In the genomic region with DNA sequence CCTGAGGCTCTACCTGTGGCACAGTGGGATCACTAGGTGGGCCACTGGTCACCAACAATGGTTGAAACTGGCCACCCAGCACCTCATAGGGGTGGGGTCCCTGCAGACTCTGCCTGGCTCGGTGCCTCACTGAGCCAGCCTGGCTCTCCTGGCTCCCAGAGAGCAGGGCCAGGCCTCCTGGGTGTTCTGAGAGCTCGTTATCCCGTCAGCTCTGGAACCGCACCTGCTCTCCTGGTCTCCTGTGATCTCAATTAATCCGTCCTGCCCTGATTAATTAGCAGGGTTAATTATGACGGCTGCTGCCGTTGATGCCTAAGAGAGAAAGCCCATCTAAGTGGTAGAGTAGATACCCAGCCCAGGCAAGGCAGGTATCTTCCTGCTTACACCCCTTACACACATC, we compare ENCODE assay signal across 17 mouse cellular contexts.
DNase-seq lines count a peak whose midpoint lies in the region; ATAC-seq and TF ChIP-seq lines count a peak whose summit lies in the region.
"Had no signal": no experiment of that assay in that cellular context is flagged by ENCODE, and none has a peak within 500 bp of the region (broad histone marks: within the 10 kb centered on the region; RNA-seq: fewer than 3 reads in every experiment).

No protein-coding gene starts in this region.

- H3K27ac ChIP-seq in forebrain, embryonic 12.5 days = no peak overlapping the region
- H3K27ac ChIP-seq in forebrain, embryonic 10.5 days = no peak overlapping the region
- no peak overlapping the region for H3K27ac ChIP-seq in hindbrain, embryonic 16.5 days (ENCODE audit: low read depth, low read length)
- H3K27ac ChIP-seq in hindbrain, postnatal 0 days = no peak overlapping the region
- H3K27ac ChIP-seq: forebrain, embryonic 15.5 days; heart, embryonic 10.5 days; intestine, embryonic 15.5 days had no signal

- no peaks in the 10 kb centered on the region for H3K9me3 ChIP-seq in forebrain, embryonic 12.5 days
- H3K9me3 ChIP-seq in forebrain, embryonic 10.5 days = no peaks in the 10 kb centered on the region
- no peaks in the 10 kb centered on the region for H3K9me3 ChIP-seq in hindbrain, embryonic 16.5 days (ENCODE audit: control insufficient read depth, low read length)
- H3K9me3 ChIP-seq in hindbrain, postnatal 0 days (ENCODE audit: low read length) = no peaks in the 10 kb centered on the region
- H3K9me3 ChIP-seq: forebrain, embryonic 15.5 days; heart, embryonic 10.5 days; intestine, embryonic 15.5 days had no signal

- H3K4me2 ChIP-seq in forebrain, embryonic 12.5 days = no peak overlapping the region
- H3K4me2 ChIP-seq in hindbrain, embryonic 16.5 days (ENCODE audit: low read length) = no peak overlapping the region
- no peak overlapping the region for H3K4me2 ChIP-seq in hindbrain, postnatal 0 days (ENCODE audit: low read depth, low read length)
- H3K4me2 ChIP-seq: forebrain, embryonic 15.5 days; intestine, embryonic 15.5 days had no signal

- TF ChIP-seq CTCF in hindbrain, postnatal 0 days (IDR thresholded peaks at IDR 0.05; ENCODE audit: low read depth) = no peak

- no peaks in the 10 kb centered on the region for H3K36me3 ChIP-seq in forebrain, embryonic 12.5 days (replicated peaks)
- no peaks in the 10 kb centered on the region for H3K36me3 ChIP-seq in forebrain, embryonic 10.5 days (replicated peaks)
- no peaks in the 10 kb centered on the region for H3K36me3 ChIP-seq in hindbrain, embryonic 16.5 days (ENCODE audit: control insufficient read depth, insufficient read depth, low read length)
- H3K36me3 ChIP-seq in hindbrain, postnatal 0 days (ENCODE audit: insufficient read depth, low read length) = no peaks in the 10 kb centered on the region
- H3K36me3 ChIP-seq: forebrain, embryonic 15.5 days; heart, embryonic 10.5 days; intestine, embryonic 15.5 days had no signal

- H3K27me3 ChIP-seq in forebrain, embryonic 12.5 days = peaks cover 56% of the 10 kb centered on the region
- H3K27me3 ChIP-seq in forebrain, embryonic 10.5 days (ENCODE audit: poor library complexity, severe bottlenecking) = peaks cover 39% of the 10 kb centered on the region
- no peaks in the 10 kb centered on the region for H3K27me3 ChIP-seq in hindbrain, embryonic 16.5 days (replicated peaks; ENCODE audit: control insufficient read depth, insufficient read depth, low read length)
- no peaks in the 10 kb centered on the region for H3K27me3 ChIP-seq in hindbrain, postnatal 0 days (ENCODE audit: insufficient read depth, low read length)
- H3K27me3 ChIP-seq: intestine, embryonic 15.5 days had no signal

- H3K9ac ChIP-seq in forebrain, embryonic 12.5 days = no peak overlapping the region
- no peak overlapping the region for H3K9ac ChIP-seq in hindbrain, embryonic 16.5 days (ENCODE audit: low read depth, low read length)
- no peak overlapping the region for H3K9ac ChIP-seq in hindbrain, postnatal 0 days (replicated peaks; ENCODE audit: low read length)
- H3K9ac ChIP-seq: forebrain, embryonic 15.5 days; intestine, embryonic 15.5 days had no signal

- peaks cover 9% of the 10 kb centered on the region for H3K4me1 ChIP-seq in forebrain, embryonic 12.5 days
- H3K4me1 ChIP-seq in forebrain, embryonic 10.5 days = peaks cover 11% of the 10 kb centered on the region
- H3K4me1 ChIP-seq in hindbrain, embryonic 16.5 days (ENCODE audit: control insufficient read depth, insufficient read depth, low read depth, low read length) = no peaks in the 10 kb centered on the region
- H3K4me1 ChIP-seq in hindbrain, postnatal 0 days (ENCODE audit: insufficient read depth, low read length) = no peaks in the 10 kb centered on the region
- H3K4me1 ChIP-seq: intestine, embryonic 15.5 days had no signal

- ATAC-seq in forebrain, embryonic 12.5 days (ENCODE audit: low FRiP score) = 0 out of 2 replicates have a peak, but pooled peaks have one; percentile 44
- 0 out of 2 replicates have a peak, but pooled peaks have one; percentile 25 for ATAC-seq in hindbrain, embryonic 16.5 days
- ATAC-seq in hindbrain, postnatal 0 days = no peak
- ATAC-seq: forebrain, embryonic 15.5 days; intestine, embryonic 15.5 days had no signal

- H3K4me3 ChIP-seq in forebrain, embryonic 12.5 days (replicated peaks) = no peak overlapping the region
- H3K4me3 ChIP-seq in forebrain, embryonic 10.5 days = no peak overlapping the region
- no peak overlapping the region for H3K4me3 ChIP-seq in hindbrain, embryonic 16.5 days (ENCODE audit: low read length)
- H3K4me3 ChIP-seq in hindbrain, postnatal 0 days (ENCODE audit: low read length) = no peak overlapping the region
- H3K4me3 ChIP-seq: forebrain, embryonic 15.5 days; heart, embryonic 10.5 days; intestine, embryonic 15.5 days had no signal

- DNase-seq in forebrain, embryonic 10.5 days (ENCODE audit: extremely low spot score, low spot score) = no peak
- DNase-seq in hindbrain, postnatal 0 days (ENCODE audit: low spot score) = no peak
- DNase-seq in retina, postnatal 1 day = peak; percentile 40
- DNase-seq in retina, embryonic 14.5 days (ENCODE audit: low spot score) = no peak
- no peak for DNase-seq in adrenal gland, adult (ENCODE audit: inconsistent age in 2 of 2, low spot score in 1 of 2)
- DNase-seq: adrenal gland, postnatal 14 days; cerebellum, adult 18-20 months; cerebellum, adult 9-11 months; gastrocnemius, postnatal 10 days; heart, adult 18-20 months; heart, postnatal 10 days; heart, postnatal 4 days had no signal

- WGBS in forebrain, embryonic 12.5 days = 29% methylated on average over 7 of the region's 7 CpGs
- WGBS in forebrain, embryonic 10.5 days = 72% methylated on average over 7 of the region's 7 CpGs
- 42% methylated on average over 7 of the region's 7 CpGs for WGBS in hindbrain, embryonic 16.5 days
- 49% methylated on average over 7 of the region's 7 CpGs for WGBS in hindbrain, postnatal 0 days
